33 mouse cellular contexts compared by ENCODE assay signal in genomic region chr13:27553336-27553735, GRCm38 (mm10). TPM values are rescaled to one million over a fixed set of nuclear protein-coding genes. Genes with fewer than 3 reads are reported as not detected.
"Had no signal": no experiment of that assay in that cellular context is flagged by ENCODE, and none has a peak within 500 bp of the region (broad histone marks: within the 10 kb centered on the region; RNA-seq: fewer than 3 reads in every experiment).

No protein-coding gene starts in this region.

- H3K4me1 ChIP-seq: heart, embryonic 10.5 days; heart, embryonic 12.5 days; hindbrain, embryonic 10.5 days; hindbrain, embryonic 12.5 days; kidney, embryonic 15.5 days; limb, embryonic 10.5 days; limb, embryonic 12.5 days; liver, embryonic 13.5 days; liver, embryonic 15.5 days had no signal

- H3K36me3 ChIP-seq: heart, embryonic 10.5 days; heart, embryonic 12.5 days; hindbrain, embryonic 10.5 days; hindbrain, embryonic 12.5 days; kidney, embryonic 15.5 days; limb, embryonic 10.5 days; limb, embryonic 12.5 days; liver, embryonic 13.5 days; liver, embryonic 15.5 days had no signal

- H3K9me3 ChIP-seq: heart, embryonic 10.5 days; heart, embryonic 12.5 days; hindbrain, embryonic 10.5 days; hindbrain, embryonic 12.5 days; kidney, embryonic 15.5 days; limb, embryonic 10.5 days; limb, embryonic 12.5 days; liver, embryonic 13.5 days; liver, embryonic 15.5 days had no signal

- H3K27ac ChIP-seq: gastrocnemius, adult 2 months; heart, embryonic 10.5 days; hindbrain, embryonic 10.5 days; hindbrain, embryonic 12.5 days; hindbrain, embryonic 14.5 days; kidney, embryonic 15.5 days; kidney, postnatal 0 days; layer of hippocampus, adult 2 months; left cerebral cortex, adult 2 months; limb, embryonic 10.5 days; limb, embryonic 12.5 days; liver, embryonic 13.5 days; liver, embryonic 15.5 days had no signal

- H3K4me2 ChIP-seq: heart, embryonic 12.5 days; hindbrain, embryonic 12.5 days; hindbrain, embryonic 14.5 days; kidney, embryonic 15.5 days; limb, embryonic 12.5 days; liver, embryonic 11.5 days; liver, embryonic 13.5 days; liver, embryonic 15.5 days had no signal

- DNase-seq: gastrocnemius, adult 2 months; gastrocnemius, postnatal 10 days; gastrocnemius, postnatal 25 days; heart, adult 18-20 months; heart, postnatal 10 days; heart, postnatal 4 days; kidney, adult 11 months; kidney, adult 2 months; kidney, adult 9 months; kidney, postnatal 14 days; kidney, postnatal 36 days; liver; liver, embryonic 13.5 days had no signal

- ATAC-seq: hindbrain, embryonic 16.5 days; inflammation-experienced regulatory T-cells, adult 6 months; intestine, embryonic 16.5 days had no signal

- H3K4me3 ChIP-seq: gastrocnemius, adult 2 months; heart, embryonic 10.5 days; heart, embryonic 12.5 days; hindbrain, embryonic 10.5 days; hindbrain, embryonic 12.5 days; kidney, embryonic 15.5 days; layer of hippocampus, adult 2 months; left cerebral cortex, adult 2 months; limb, embryonic 10.5 days; limb, embryonic 12.5 days; liver, embryonic 13.5 days; liver, embryonic 15.5 days had no signal

- H3K9ac ChIP-seq: heart, embryonic 12.5 days; hindbrain, embryonic 12.5 days; hindbrain, embryonic 14.5 days; kidney, embryonic 15.5 days; limb, embryonic 12.5 days; liver, embryonic 13.5 days; liver, embryonic 15.5 days had no signal

- H3K27me3 ChIP-seq: heart, embryonic 12.5 days; hindbrain, embryonic 12.5 days; kidney, embryonic 15.5 days; limb, embryonic 12.5 days; liver, embryonic 13.5 days; liver, embryonic 15.5 days had no signal

RNA-seq across cellular contexts. Expression of gene Prl8a9, which starts 11.1 kb away (rescaled TPM):
- polyA plus RNA-seq: heart, embryonic 10.5 days; heart, embryonic 12.5 days; heart, embryonic 14.5 days; heart, embryonic 16.5 days; hindbrain, embryonic 10.5 days; hindbrain, embryonic 12.5 days; hindbrain, embryonic 14.5 days; hindbrain, embryonic 16.5 days; inflammation-experienced regulatory T-cells, adult 6 months; intestine, embryonic 16.5 days; kidney, adult 2 months; kidney, embryonic 15.5 days; kidney, postnatal 0 days; large intestine, adult 2 months; limb, embryonic 10.5 days; limb, embryonic 12.5 days; liver, embryonic 11.5 days; liver, embryonic 13.5 days; liver, embryonic 15.5 days had no signal

RNA-seq across cellular contexts. Expression of gene Prl8a1, which starts 28.6 kb away (rescaled TPM):
- polyA plus RNA-seq: heart, embryonic 10.5 days; heart, embryonic 12.5 days; heart, embryonic 14.5 days; heart, embryonic 16.5 days; hindbrain, embryonic 10.5 days; hindbrain, embryonic 12.5 days; hindbrain, embryonic 14.5 days; hindbrain, embryonic 16.5 days; inflammation-experienced regulatory T-cells, adult 6 months; intestine, embryonic 16.5 days; kidney, adult 2 months; kidney, embryonic 15.5 days; kidney, postnatal 0 days; large intestine, adult 2 months; limb, embryonic 10.5 days; limb, embryonic 12.5 days; limb, embryonic 14.5 days; liver, embryonic 11.5 days; liver, embryonic 13.5 days; liver, embryonic 15.5 days had no signal

RNA-seq across cellular contexts. Expression of gene Prl8a8, which starts 40.3 kb away (rescaled TPM):
- polyA plus RNA-seq: heart, embryonic 10.5 days; heart, embryonic 12.5 days; heart, embryonic 14.5 days; heart, embryonic 16.5 days; hindbrain, embryonic 10.5 days; hindbrain, embryonic 12.5 days; hindbrain, embryonic 14.5 days; hindbrain, embryonic 16.5 days; inflammation-experienced regulatory T-cells, adult 6 months; intestine, embryonic 16.5 days; kidney, adult 2 months; kidney, embryonic 15.5 days; kidney, postnatal 0 days; large intestine, adult 2 months; limb, embryonic 10.5 days; limb, embryonic 12.5 days; liver, embryonic 11.5 days; liver, embryonic 13.5 days; liver, embryonic 15.5 days had no signal

RNA-seq across cellular contexts. Expression of gene Prl7b1, which starts 57.0 kb away (rescaled TPM):
- polyA plus RNA-seq: heart, embryonic 10.5 days; heart, embryonic 12.5 days; heart, embryonic 14.5 days; heart, embryonic 16.5 days; hindbrain, embryonic 10.5 days; hindbrain, embryonic 12.5 days; hindbrain, embryonic 14.5 days; hindbrain, embryonic 16.5 days; inflammation-experienced regulatory T-cells, adult 6 months; intestine, embryonic 16.5 days; kidney, adult 2 months; kidney, embryonic 15.5 days; kidney, postnatal 0 days; large intestine, adult 2 months; limb, embryonic 10.5 days; limb, embryonic 12.5 days; liver, embryonic 11.5 days; liver, embryonic 13.5 days; liver, embryonic 15.5 days had no signal
